Mouse (Mus musculus): ENCODE data around the gene Cdca4. TPM values are rescaled to one million over a fixed set of nuclear protein-coding genes. Genes with fewer than 3 reads are reported as not detected.
"Not testable (repeated sequence)": the region's sequence is repeated elsewhere in the genome, so short reads cannot be mapped to it uniquely, and the experiment has no call there.

Gene Cdca4
- polyA plus RNA-seq, 1 experiment from 2014 or later, result 86.0 TPM

GRCm38 (mm10) chr12:112854610-112855333 lies 25.5 kb upstream of the Cdca4 start:
- Histone ChIP-seq H3K27me3 (replicated peaks) (peaks cover 7% of the 10 kb centered on the region; the same call in 1 of the 2 replicates), H3K4me3 (no peak overlapping the region), H3K9ac (no peak overlapping the region), H3K27ac (no peak overlapping the region), H3K4me1 (no peaks in the 10 kb centered on the region), H3K36me3 (no peaks in the 10 kb centered on the region), H3K4me2 (no peak overlapping the region), H3K9me3 (replicated peaks) (no peaks in the 10 kb centered on the region)
- WGBS (ENCODE audit: insufficient replicate concordance), result 55% methylated on average over 7 of the region's 7 CpGs
- 0 out of 2 replicates have a peak, but pooled peaks have one; percentile 11 for ATAC-seq

- H3K4me3 ChIP-seq, result no peak overlapping the region
- no peak for ATAC-seq
- no peak overlapping the region for H3K27ac ChIP-seq
- H3K9ac ChIP-seq, result no peak overlapping the region
- H3K27me3 ChIP-seq (replicated peaks), result peaks cover 7% of the 10 kb centered on the region; the same call in 1 of the 2 replicates
- H3K4me1 ChIP-seq, result no peaks in the 10 kb centered on the region
- H3K4me2 ChIP-seq, result no peak overlapping the region
- 62% methylated on average over 11 of the region's 11 CpGs for WGBS (ENCODE audit: insufficient replicate concordance)
- H3K9me3 ChIP-seq (replicated peaks), result no peaks in the 10 kb centered on the region
- H3K36me3 ChIP-seq, result no peaks in the 10 kb centered on the region
Observed at GRCm38 (mm10) chr12:112853050-112853729, 24.0 kb upstream of the Cdca4 start.

- no peak overlapping the region for H3K9ac ChIP-seq
- H3K9me3 ChIP-seq (replicated peaks), result no peaks in the 10 kb centered on the region
- 24% methylated on average over 8 of the region's 8 CpGs for WGBS (ENCODE audit: insufficient replicate concordance)
- peaks cover 7% of the 10 kb centered on the region; the same call in 1 of the 2 replicates for H3K27me3 ChIP-seq (replicated peaks)
- H3K4me3 ChIP-seq, result no peak overlapping the region
- no peak overlapping the region for H3K4me2 ChIP-seq
- ATAC-seq, result no peak
- no peaks in the 10 kb centered on the region for H3K36me3 ChIP-seq
- H3K4me1 ChIP-seq, result no peaks in the 10 kb centered on the region
- no peak overlapping the region for H3K27ac ChIP-seq
Observed at GRCm38 (mm10) chr12:112851116-112851515, 21.9 kb upstream of the Cdca4 start.

- Histone ChIP-seq H3K9ac (no peak overlapping the region), H3K36me3 (no peaks in the 10 kb centered on the region), H3K4me1 (no peaks in the 10 kb centered on the region), H3K4me2 (no peak overlapping the region), H3K9me3 (replicated peaks) (no peaks in the 10 kb centered on the region), H3K27ac (no peak overlapping the region), H3K27me3 (replicated peaks) (peaks cover 7% of the 10 kb centered on the region; the same call in 1 of the 2 replicates), H3K4me3 (no peak overlapping the region)
- no peak for ATAC-seq
- 73% methylated on average over 9 of the region's 9 CpGs for WGBS (ENCODE audit: insufficient replicate concordance)
Observed at GRCm38 (mm10) chr12:112850344-112850743, 21.1 kb upstream of the Cdca4 start.

- peaks cover 7% of the 10 kb centered on the region; the same call in 1 of the 2 replicates for H3K27me3 ChIP-seq (replicated peaks)
- ATAC-seq, result no peak
- no peaks in the 10 kb centered on the region for H3K36me3 ChIP-seq
- H3K4me1 ChIP-seq, result no peaks in the 10 kb centered on the region
- H3K9ac ChIP-seq, result no peak overlapping the region
- H3K9me3 ChIP-seq (replicated peaks), result no peaks in the 10 kb centered on the region
- H3K4me3 ChIP-seq, result no peak overlapping the region
- no peak overlapping the region for H3K27ac ChIP-seq
- 64% methylated on average over 11 of the region's 11 CpGs for WGBS (ENCODE audit: insufficient replicate concordance)
- H3K4me2 ChIP-seq, result no peak overlapping the region
Observed at GRCm38 (mm10) chr12:112849235-112850022, 20.2 kb upstream of the Cdca4 start.

GRCm38 (mm10) chr12:112847880-112848279 lies 18.7 kb upstream of the Cdca4 start:
- H3K9me3 ChIP-seq (replicated peaks), result no peaks in the 10 kb centered on the region
- no peak overlapping the region for H3K4me3 ChIP-seq
- ATAC-seq, result no peak
- 72% methylated on average over 2 of the region's 2 CpGs for WGBS (ENCODE audit: insufficient replicate concordance)
- no peaks in the 10 kb centered on the region for H3K36me3 ChIP-seq
- peaks cover 6% of the 10 kb centered on the region; the same call in 1 of the 2 replicates for H3K27me3 ChIP-seq (replicated peaks)
- H3K4me1 ChIP-seq, result no peaks in the 10 kb centered on the region
- no peak overlapping the region for H3K27ac ChIP-seq
- H3K9ac ChIP-seq, result no peak overlapping the region
- no peak overlapping the region for H3K4me2 ChIP-seq

GRCm38 (mm10) chr12:112843803-112844202 lies 14.6 kb upstream of the Cdca4 start:
- Histone ChIP-seq H3K27ac (no peak overlapping the region), H3K36me3 (no peaks in the 10 kb centered on the region), H3K4me2 (no peak overlapping the region), H3K9me3 (replicated peaks) (0 out of 2 replicates have a peak, but pooled peaks cover 3% of the 10 kb centered on the region), H3K27me3 (replicated peaks) (no peaks in the 10 kb centered on the region; the same call in 1 of the 2 replicates), H3K4me1 (no peaks in the 10 kb centered on the region), H3K9ac (no peak overlapping the region), H3K4me3 (no peak overlapping the region)
- ATAC-seq, result peak; percentile 62; the same call in 1 of the 2 replicates
- 23% methylated on average over 3 of the region's 3 CpGs for WGBS (ENCODE audit: insufficient replicate concordance)

- 68% methylated on average over 2 of the region's 2 CpGs for WGBS (ENCODE audit: insufficient replicate concordance)
Observed at GRCm38 (mm10) chr12:112842128-112842527, 12.9 kb upstream of the Cdca4 start.

GRCm38 (mm10) chr12:112841338-112841892 lies 12.2 kb upstream of the Cdca4 start:
- not testable (repeated sequence) for H3K27ac ChIP-seq; H3K4me3 ChIP-seq; H3K27me3 ChIP-seq (replicated peaks); ATAC-seq; H3K9ac ChIP-seq; H3K4me1 ChIP-seq; H3K9me3 ChIP-seq (replicated peaks); H3K4me2 ChIP-seq; H3K36me3 ChIP-seq
- 62% methylated on average over 4 of the region's 4 CpGs for WGBS (ENCODE audit: insufficient replicate concordance)

More at GRCm38 (mm10) chr12:112842128-112842527, 12.9 kb upstream of the Cdca4 start:
- H3K9me3 ChIP-seq (replicated peaks); H3K27ac ChIP-seq; H3K4me2 ChIP-seq; H3K27me3 ChIP-seq (replicated peaks); H3K36me3 ChIP-seq; H3K4me3 ChIP-seq; ATAC-seq; H3K9ac ChIP-seq; H3K4me1 ChIP-seq: not testable (repeated sequence)

- Histone ChIP-seq H3K27ac (no peak overlapping the region; the same call in 1 of the 2 replicates), H3K4me3 (no peak overlapping the region), H3K4me1 (no peaks in the 10 kb centered on the region), H3K9ac (no peak overlapping the region), H3K36me3 (no peaks in the 10 kb centered on the region), H3K4me2 (no peak overlapping the region), H3K27me3 (replicated peaks) (no peaks in the 10 kb centered on the region; the same call in 1 of the 2 replicates), H3K9me3 (replicated peaks) (0 out of 2 replicates have a peak, but pooled peaks cover 3% of the 10 kb centered on the region)
- ATAC-seq, result no peak
- 51% methylated on average over 25 of the region's 25 CpGs for WGBS (ENCODE audit: insufficient replicate concordance)
Observed at GRCm38 (mm10) chr12:112840209-112841086, 11.2 kb upstream of the Cdca4 start.

GRCm38 (mm10) chr12:112835046-112835445 lies 5.8 kb upstream of the Cdca4 start:
- no peak for ATAC-seq
- Histone ChIP-seq H3K27me3 (replicated peaks) (no peaks in the 10 kb centered on the region), H3K27ac (no peak overlapping the region), H3K9me3 (replicated peaks) (0 out of 2 replicates have a peak, but pooled peaks cover 3% of the 10 kb centered on the region), H3K9ac (no peak overlapping the region), H3K4me3 (no peak overlapping the region), H3K36me3 (peaks cover 15% of the 10 kb centered on the region), H3K4me2 (no peak overlapping the region), H3K4me1 (peaks cover 24% of the 10 kb centered on the region)
- 56% methylated on average over 2 of the region's 2 CpGs for WGBS (ENCODE audit: insufficient replicate concordance)
